Mouse (Mus musculus) liver, postnatal 0 days (tissue): ENCODE results near the gene Fam3c. TPM values are rescaled to one million over a fixed set of nuclear protein-coding genes. Genes with fewer than 3 reads are reported as not detected.

Source experiments
- ATAC-seq: fragments of 200-750 bp; cut with Nextera tagmentation; 2 replicates; pipeline ENCODE4 v1.8.0; 2017; ENCODE audit warnings: mild to moderate bottlenecking, moderate library complexity
- DNase-seq: peaks from one replicate; pipeline ENCODE4 v3.0.0-alpha.2; 2016
- H3K27ac ChIP-seq: fragments of 300-500 bp; sonication (generic); 2 replicates; pipeline ENCODE4 v1.5.1; 2014; ENCODE audit warnings: antibody characterized with exemption, moderate library complexity, mild to moderate bottlenecking, low read depth
- H3K27me3 ChIP-seq: fragments of 300-500 bp; sonication (generic); 2 replicates; pipeline ENCODE4 v1.6.1; 2014; ENCODE audit warnings: low read length, control low read depth, mixed read lengths; ENCODE audit not compliant: insufficient read depth
- H3K36me3 ChIP-seq: fragments of 300-500 bp; sonication (generic); replicated peaks from 2 replicates; pipeline ENCODE4 v1.6.1; 2014; ENCODE audit warnings: mild to moderate bottlenecking, control low read depth, low read length, moderate library complexity, mixed read lengths; ENCODE audit not compliant: insufficient read depth
- H3K4me1 ChIP-seq: fragments of 300-500 bp; sonication (generic); 2 replicates; pipeline ENCODE4 v1.6.1; 2014; ENCODE audit warnings: antibody characterized with exemption, mild to moderate bottlenecking, control low read depth; ENCODE audit not compliant: insufficient read depth
- H3K4me2 ChIP-seq: fragments of 300-500 bp; sonication (generic); 2 replicates; pipeline ENCODE4 v1.6.1; 2014; ENCODE audit warnings: low read depth, mild to moderate bottlenecking, low read length, moderate library complexity, mixed read lengths
- H3K4me3 ChIP-seq: fragments of 300-500 bp; sonication (generic); 2 replicates; pipeline ENCODE4 v1.5.1; 2014; ENCODE audit warnings: low read depth, low read length
- H3K9ac ChIP-seq: fragments of 300-500 bp; sonication (generic); replicated peaks from 2 replicates; pipeline ENCODE4 v1.6.1; 2014; ENCODE audit warnings: mild to moderate bottlenecking, moderate library complexity
- H3K9me3 ChIP-seq: fragments of 300-500 bp; sonication (generic); 2 replicates; pipeline ENCODE4 v1.6.1; 2016; ENCODE audit warnings: mild to moderate bottlenecking, control low read depth, low read length, mixed read lengths
- CTCF ChIP-seq: sonication (generic); IDR thresholded peaks from 2 replicates; pipeline ENCODE4 v1.5.1; 2016; ENCODE audit warnings: antibody characterized with exemption, low read depth
- EP300 ChIP-seq: IDR thresholded peaks from 2 replicates; pipeline ENCODE4 v1.6.1; 2016; ENCODE audit warnings: antibody characterized with exemption, low read depth, mild to moderate bottlenecking
- WGBS: fragments of 180-500 bp; shearing (Covaris S2); extraction: QIAGEN DNeasy Blood & Tissue Kit; methylation state at CpG from one replicate; pipeline ENCODE4 v1.1.7; 2014; ENCODE audit not compliant: insufficient replicate concordance; 5-methylcytosine and 5-hydroxymethylcytosine counted together
- polyA plus RNA-seq: library from polyadenylated mRNA; unstranded; fragments of >200 nt; fragmentation: Nextera tagmentation; extraction: Ambion mirVana; gene quantifications from 2 replicates; pipeline ENCODE4 v1.2.1, GENCODE M21; 2015

Gene Fam3c
- polyA plus RNA-seq, 1 experiment from 2014 or later, result 32.6 TPM

- H3K4me3 ChIP-seq, result peak overlapping the region; percentile 9; the same call in 1 of the 2 replicates
- TF ChIP-seq CTCF, result no peak
- no peak for DNase-seq
- H3K36me3 ChIP-seq, result peaks cover 5% of the 10 kb centered on the region; the same call in 1 of the 2 replicates
- no peaks in the 10 kb centered on the region for H3K9me3 ChIP-seq
- peak overlapping the region; percentile 29 for H3K4me2 ChIP-seq
- peaks cover 46% of the 10 kb centered on the region for H3K4me1 ChIP-seq
- ATAC-seq, result peak; percentile 53
- H3K9ac ChIP-seq, result no peak overlapping the region
- no peaks in the 10 kb centered on the region for H3K27me3 ChIP-seq
- peak overlapping the region; percentile 89 for H3K27ac ChIP-seq
- 52% methylated on average over 3 of the region's 3 CpGs for WGBS
These were observed 12.8 kb downstream of the Fam3c start for GRCm38 (mm10) chr6:22343292-22343691.

GRCm38 (mm10) chr6:22340779-22341178 is 15.3 kb downstream of the Fam3c start:
- Histone ChIP-seq H3K4me1 (peaks cover 28% of the 10 kb centered on the region), H3K36me3 (peaks cover 9% of the 10 kb centered on the region), H3K9me3 (no peaks in the 10 kb centered on the region), H3K4me3 (no peak overlapping the region), H3K4me2 (0 out of 2 replicates have a peak overlapping the region, but pooled peaks have one; percentile 47), H3K27ac (peak overlapping the region; percentile 80), H3K9ac (no peak overlapping the region), H3K27me3 (no peaks in the 10 kb centered on the region)
- TF ChIP-seq CTCF (no peak), EP300 (no peak)
- 88% methylated on average over 14 of the region's 14 CpGs for WGBS
- ATAC-seq (no peak), DNase-seq (no peak)

- 58% methylated on average over 15 of the region's 15 CpGs for WGBS
- Histone ChIP-seq H3K27ac (peak overlapping the region; percentile 58), H3K4me1 (peaks cover 23% of the 10 kb centered on the region), H3K9me3 (no peaks in the 10 kb centered on the region), H3K27me3 (no peaks in the 10 kb centered on the region), H3K4me3 (no peak overlapping the region), H3K9ac (no peak overlapping the region), H3K36me3 (peaks cover 9% of the 10 kb centered on the region), H3K4me2 (peak overlapping the region; percentile 30; the same call in 1 of the 2 replicates)
- peak; percentile 87 for ATAC-seq
- DNase-seq, result peak; percentile 28
- no peak for TF ChIP-seq CTCF
- peak; percentile 60 for TF ChIP-seq EP300
These were observed 16.1 kb downstream of the Fam3c start for GRCm38 (mm10) chr6:22339763-22340542.

- no peak for ATAC-seq
- H3K4me3 ChIP-seq, result no peak overlapping the region
- H3K9me3 ChIP-seq, result no peaks in the 10 kb centered on the region
- no peak for DNase-seq
- H3K27me3 ChIP-seq, result no peaks in the 10 kb centered on the region
- H3K36me3 ChIP-seq, result peaks cover 5% of the 10 kb centered on the region; the same call in 1 of the 2 replicates
- H3K4me2 ChIP-seq, result no peak overlapping the region
- no peak overlapping the region for H3K9ac ChIP-seq
- 0 out of 2 replicates have a peak, but pooled peaks cover 2% of the 10 kb centered on the region for H3K4me1 ChIP-seq
- H3K27ac ChIP-seq, result no peak overlapping the region
- 76% methylated on average over 2 of the region's 2 CpGs for WGBS
- TF ChIP-seq EP300, result no peak
- TF ChIP-seq CTCF, result no peak
These were observed 23.5 kb downstream of the Fam3c start for GRCm38 (mm10) chr6:22332548-22332947.

GRCm38 (mm10) chr6:22330169-22330960 is 25.7 kb downstream of the Fam3c start:
- no peak overlapping the region for H3K27ac ChIP-seq
- TF ChIP-seq EP300 (no peak), CTCF (no peak)
- no peak overlapping the region for H3K4me2 ChIP-seq
- no peaks in the 10 kb centered on the region for H3K27me3 ChIP-seq
- no peaks in the 10 kb centered on the region for H3K9me3 ChIP-seq
- 0 out of 2 replicates have a peak, but pooled peaks cover 2% of the 10 kb centered on the region for H3K4me1 ChIP-seq
- 74% methylated on average over 13 of the region's 13 CpGs for WGBS
- peaks cover 6% of the 10 kb centered on the region; the same call in 1 of the 2 replicates for H3K36me3 ChIP-seq
- H3K4me3 ChIP-seq, result no peak overlapping the region
- no peak overlapping the region for H3K9ac ChIP-seq
- DNase-seq, result no peak
- no peak for ATAC-seq

- peak; percentile 61 for ATAC-seq
- DNase-seq, result no peak
- H3K9me3 ChIP-seq, result no peaks in the 10 kb centered on the region
- no peaks in the 10 kb centered on the region for H3K27me3 ChIP-seq
- H3K4me3 ChIP-seq, result no peak overlapping the region
- TF ChIP-seq CTCF, result no peak
- no peak for TF ChIP-seq EP300
- H3K4me2 ChIP-seq, result no peak overlapping the region
- no peak overlapping the region; the same call in 1 of the 2 replicates for H3K27ac ChIP-seq
- no peak overlapping the region for H3K9ac ChIP-seq
- H3K4me1 ChIP-seq, result 0 out of 2 replicates have a peak, but pooled peaks cover 2% of the 10 kb centered on the region
- 60% methylated on average over 8 of the region's 8 CpGs for WGBS
- H3K36me3 ChIP-seq, result 0 out of 2 replicates have a peak, but pooled peaks cover 11% of the 10 kb centered on the region
These were observed 28.1 kb downstream of the Fam3c start for GRCm38 (mm10) chr6:22327931-22328330.
